Mouse (Mus musculus): Measurements from ENCODE around the gene Rsph14. TPM values are rescaled to one million over a fixed set of nuclear protein-coding genes. Genes with fewer than 3 reads are reported as not detected.

Rsph14 gene
- not detected for polyA plus RNA-seq (2017; shearing (Covaris generic))

GRCm38 (mm10) chr10:75032395-75032794 lies at the start of gene Rsph14:
Gene Rsph14 (minus strand): TSS chr10:75032586.

GRCm38 (mm10) chr10:75060217-75060842 lies 27.9 kb upstream of the Rsph14 start, which contains the start of gene Bcr:
Gene Bcr (plus strand): TSS chr10:75060592.

GRCm38 (mm10) chr10:75036883-75037379 lies 4.5 kb upstream of the Rsph14 start, which contains the start of gene Rab36:
Gene Rab36 (plus strand): TSS chr10:75037058.

GRCm38 (mm10) chr10:74966850-74967451 lies 65.4 kb downstream of the Rsph14 start, which contains the start of gene Gnaz:
Gene Gnaz (plus strand): TSS chr10:74967177.

Other genes starting within 250 kb of the Rsph14 start
- not detected for gene Gnaz, start 65.4 kb downstream of the Rsph14 start, polyA plus RNA-seq (2017; shearing (Covaris generic))
- not detected for gene Rab36, start 4.5 kb upstream of the Rsph14 start, polyA plus RNA-seq (2017; shearing (Covaris generic))
- 4.1 TPM for gene Bcr, start 28.0 kb upstream of the Rsph14 start, polyA plus RNA-seq (2017; shearing (Covaris generic))
- gene Specc1l, start 179.5 kb upstream of the Rsph14 start, polyA plus RNA-seq (2017; shearing (Covaris generic)), result 66.0 TPM

Measured in naive thymus-derived CD4-positive, alpha-beta T cell, adult 5 months (primary cell).